Mouse (Mus musculus) thymus, adult 18-20 months (tissue): ENCODE measurements around the gene Rsc1a1.

Experiments used
- DNase-seq, 2 experiments: peaks; one replicate each; pipeline ENCODE4 v3.0.0; 2022; ENCODE audit warnings: mixed read lengths in 2 of 2

The Rsc1a1 gene

GRCm38 (mm10) chr4:141685499-141685898 lies at the start of gene Rsc1a1:
TSS of gene Rsc1a1 (minus strand) at chr4:141685599.
- no peak for DNase-seq

GRCm38 (mm10) chr4:141735206-141735560 lies 49.8 kb upstream of the Rsc1a1 start:
- DNase-seq, result no peak

- peak; percentile 89 to 93 for DNase-seq
These were observed 49.2 kb upstream of the Rsc1a1 start for GRCm38 (mm10) chr4:141734446-141735205.

GRCm38 (mm10) chr4:141731766-141732165 lies 46.4 kb upstream of the Rsc1a1 start:
- no peak for DNase-seq

GRCm38 (mm10) chr4:141730401-141730800 lies 45.0 kb upstream of the Rsc1a1 start:
- no peak for DNase-seq

- no peak for DNase-seq
These were observed 43.9 kb upstream of the Rsc1a1 start for GRCm38 (mm10) chr4:141729266-141729665.

GRCm38 (mm10) chr4:141725738-141726137 lies 40.3 kb upstream of the Rsc1a1 start:
- DNase-seq, result no peak

- no peak for DNase-seq
These were observed 39.9 kb upstream of the Rsc1a1 start for GRCm38 (mm10) chr4:141725277-141725676.

- no peak for DNase-seq
These were observed 39.2 kb upstream of the Rsc1a1 start for GRCm38 (mm10) chr4:141724594-141724993.

GRCm38 (mm10) chr4:141723673-141724068 lies 38.3 kb upstream of the Rsc1a1 start:
- no peak for DNase-seq

- DNase-seq, result peak; percentile 82
These were observed 37.6 kb upstream of the Rsc1a1 start, which contains the start of gene Ddi2 for GRCm38 (mm10) chr4:141722731-141723672. TSS of gene Ddi2 (minus strand) at chr4:141723419.

GRCm38 (mm10) chr4:141721961-141722360 lies 36.6 kb upstream of the Rsc1a1 start:
- DNase-seq, result no peak

GRCm38 (mm10) chr4:141720761-141721523 lies 35.5 kb upstream of the Rsc1a1 start:
- DNase-seq, result no peak

- no peak for DNase-seq
These were observed 33.9 kb upstream of the Rsc1a1 start for GRCm38 (mm10) chr4:141719304-141719703.

GRCm38 (mm10) chr4:141717633-141718032 lies 32.2 kb upstream of the Rsc1a1 start:
- no peak for DNase-seq

- no peak for DNase-seq
These were observed 29.6 kb upstream of the Rsc1a1 start for GRCm38 (mm10) chr4:141715027-141715426.

- no peak for DNase-seq
These were observed 28.3 kb upstream of the Rsc1a1 start for GRCm38 (mm10) chr4:141713598-141714142.

GRCm38 (mm10) chr4:141711250-141711649 lies 25.9 kb upstream of the Rsc1a1 start:
- no peak for DNase-seq

GRCm38 (mm10) chr4:141708971-141709370 lies 23.6 kb upstream of the Rsc1a1 start:
- DNase-seq, result no peak

- DNase-seq, result no peak
These were observed 22.6 kb upstream of the Rsc1a1 start for GRCm38 (mm10) chr4:141708005-141708404.

- no peak for DNase-seq
These were observed 19.9 kb upstream of the Rsc1a1 start for GRCm38 (mm10) chr4:141705331-141705730.

GRCm38 (mm10) chr4:141704625-141705024 lies 19.2 kb upstream of the Rsc1a1 start:
- DNase-seq, result no peak

- no peak for DNase-seq
These were observed 9.3 kb upstream of the Rsc1a1 start for GRCm38 (mm10) chr4:141694719-141695118.
